Mouse (Mus musculus): ENCODE measurements at regions not wholly inside any gene's neighbourhood (a gene's known extent, or its start where the extent isn't known, plus 50 kb on each side); places are given as distances from the start of the nearest gene placed in this dataset.

DNA sequence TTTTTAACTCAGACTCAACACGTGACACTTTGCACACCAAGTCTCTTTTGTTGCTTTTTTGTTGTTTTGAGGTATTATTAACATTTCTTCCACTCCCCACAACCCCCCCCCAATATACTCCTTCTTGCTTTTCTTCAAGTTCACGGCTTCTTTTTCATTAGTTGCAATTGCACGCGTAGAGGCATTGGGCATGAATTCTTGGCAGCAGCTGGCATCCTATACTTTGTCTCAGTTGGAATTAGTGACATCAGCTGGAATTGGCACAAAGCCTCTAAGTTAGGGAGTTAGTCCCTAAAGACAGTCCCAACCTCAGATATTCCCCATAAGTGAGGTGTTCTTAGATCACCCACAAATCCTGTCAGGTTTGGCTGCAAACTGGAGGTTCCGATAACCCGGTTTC lies 183.4 kb upstream of the Pgrmc2 start:
- Histone ChIP-seq H3K9me3 (ENCODE audit: low read length) (no peaks in the 10 kb centered on the region), H3K36me3 (ENCODE audit: insufficient read depth, low read length) (no peaks in the 10 kb centered on the region), H3K4me3 (ENCODE audit: low read depth, low read length) (no peak overlapping the region), H3K4me1 (ENCODE audit: insufficient read depth, low read length) (no peaks in the 10 kb centered on the region), H3K9ac (replicated peaks; ENCODE audit: low read length, poor library complexity, severe bottlenecking) (no peak overlapping the region), H3K27ac (ENCODE audit: low read depth, low read length) (no peak overlapping the region), H3K27me3 (ENCODE audit: insufficient read depth, low read length) (no peaks in the 10 kb centered on the region), H3K4me2 (ENCODE audit: low read depth, low read length, poor library complexity, severe bottlenecking) (no peak overlapping the region)
- no peak for TF ChIP-seq CTCF (IDR thresholded peaks at IDR 0.05)
- no peak for DNase-seq (ENCODE audit: low spot score)
- WGBS = 85% methylated on average over 6 of the region's 6 CpGs
- no peak for ATAC-seq (ENCODE audit: low FRiP score)

- Histone ChIP-seq H3K27ac (ENCODE audit: low read depth, low read length) (no peak overlapping the region), H3K4me3 (ENCODE audit: low read depth, low read length) (no peak overlapping the region), H3K9me3 (ENCODE audit: low read length) (no peaks in the 10 kb centered on the region), H3K9ac (replicated peaks; ENCODE audit: low read length, poor library complexity, severe bottlenecking) (no peak overlapping the region), H3K27me3 (ENCODE audit: insufficient read depth, low read length) (no peaks in the 10 kb centered on the region), H3K36me3 (ENCODE audit: insufficient read depth, low read length) (no peaks in the 10 kb centered on the region), H3K4me1 (ENCODE audit: insufficient read depth, low read length) (no peaks in the 10 kb centered on the region), H3K4me2 (ENCODE audit: low read depth, low read length, poor library complexity, severe bottlenecking) (no peak overlapping the region)
- WGBS = 97% methylated on average over 3 of the region's 3 CpGs
- TF ChIP-seq CTCF (IDR thresholded peaks at IDR 0.05) = no peak
- no peak for ATAC-seq (ENCODE audit: low FRiP score)
- DNase-seq (ENCODE audit: low spot score) = no peak
Measured at GRCm38 (mm10) chr3:41265399-41265798, 182.6 kb upstream of the Pgrmc2 start.

GRCm38 (mm10) chr3:41258291-41258690 lies 175.4 kb upstream of the Pgrmc2 start:
- no peaks in the 10 kb centered on the region for H3K27me3 ChIP-seq (ENCODE audit: insufficient read depth, low read length)
- H3K9me3 ChIP-seq (ENCODE audit: low read length) = no peaks in the 10 kb centered on the region
- H3K4me3 ChIP-seq (ENCODE audit: low read depth, low read length) = no peak overlapping the region
- no peak overlapping the region for H3K27ac ChIP-seq (ENCODE audit: low read depth, low read length)
- no peak for DNase-seq (ENCODE audit: low spot score)
- H3K4me2 ChIP-seq (ENCODE audit: low read depth, low read length, poor library complexity, severe bottlenecking) = no peak overlapping the region
- H3K4me1 ChIP-seq (ENCODE audit: insufficient read depth, low read length) = no peaks in the 10 kb centered on the region
- no peak for TF ChIP-seq CTCF (IDR thresholded peaks at IDR 0.05)
- H3K9ac ChIP-seq (replicated peaks; ENCODE audit: low read length, poor library complexity, severe bottlenecking) = no peak overlapping the region
- no peak for ATAC-seq (ENCODE audit: low FRiP score)
- H3K36me3 ChIP-seq (ENCODE audit: insufficient read depth, low read length) = no peaks in the 10 kb centered on the region
- 82% methylated on average over 6 of the region's 6 CpGs for WGBS

GRCm38 (mm10) chr3:41244960-41245359 lies 162.1 kb upstream of the Pgrmc2 start:
- ATAC-seq (ENCODE audit: low FRiP score) (no peak), DNase-seq (ENCODE audit: low spot score) (no peak)
- no peaks in the 10 kb centered on the region for H3K4me1 ChIP-seq (ENCODE audit: insufficient read depth, low read length)
- no peak overlapping the region for H3K4me3 ChIP-seq (ENCODE audit: low read depth, low read length)
- no peaks in the 10 kb centered on the region for H3K9me3 ChIP-seq (ENCODE audit: low read length)
- WGBS = 41% methylated on average over 2 of the region's 2 CpGs
- no peak overlapping the region for H3K27ac ChIP-seq (ENCODE audit: low read depth, low read length)
- H3K27me3 ChIP-seq (ENCODE audit: insufficient read depth, low read length) = no peaks in the 10 kb centered on the region
- H3K36me3 ChIP-seq (ENCODE audit: insufficient read depth, low read length) = no peaks in the 10 kb centered on the region
- H3K9ac ChIP-seq (replicated peaks; ENCODE audit: low read length, poor library complexity, severe bottlenecking) = no peak overlapping the region
- no peak for TF ChIP-seq CTCF (IDR thresholded peaks at IDR 0.05)
- H3K4me2 ChIP-seq (ENCODE audit: low read depth, low read length, poor library complexity, severe bottlenecking) = no peak overlapping the region

DNA sequence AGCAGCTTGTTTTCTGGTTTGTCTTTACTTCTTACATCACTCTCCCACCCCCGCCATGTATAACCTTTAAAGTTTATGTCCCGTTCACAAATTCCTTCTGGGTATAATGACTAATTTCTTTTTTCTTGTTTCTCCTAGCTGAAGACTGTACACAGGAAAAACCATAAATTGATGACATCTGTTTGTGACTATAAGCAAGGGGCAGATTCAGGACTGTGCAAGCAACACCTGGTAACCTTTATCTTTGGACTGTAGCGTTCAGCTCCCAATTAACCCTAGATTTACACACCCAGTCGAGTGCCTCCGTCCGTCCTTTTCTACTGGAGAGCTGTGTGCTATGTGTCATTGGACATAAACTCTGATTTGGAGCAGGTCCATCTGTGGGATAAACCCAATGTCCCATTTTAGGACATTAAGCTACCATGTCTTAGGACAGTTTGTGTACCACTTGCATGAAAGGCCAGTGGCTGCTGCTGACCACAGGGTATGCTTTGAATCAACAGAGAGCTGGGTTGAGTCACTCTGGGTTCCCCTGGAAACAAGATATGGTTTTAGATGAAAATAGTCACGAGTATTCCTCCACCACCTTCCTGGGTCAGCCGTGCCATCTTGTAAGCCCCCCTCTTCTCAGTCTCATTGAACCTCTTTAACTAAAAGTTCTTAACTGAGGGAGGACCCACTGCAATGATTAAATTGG lies 159.2 kb upstream of the Pgrmc2 start:
- H3K4me3 ChIP-seq (ENCODE audit: low read depth, low read length) = no peak overlapping the region
- no peaks in the 10 kb centered on the region for H3K36me3 ChIP-seq (ENCODE audit: insufficient read depth, low read length)
- no peak for DNase-seq (ENCODE audit: low spot score)
- WGBS = 89% methylated on average over 8 of the region's 8 CpGs
- no peaks in the 10 kb centered on the region for H3K27me3 ChIP-seq (ENCODE audit: insufficient read depth, low read length)
- no peaks in the 10 kb centered on the region for H3K9me3 ChIP-seq (ENCODE audit: low read length)
- no peak overlapping the region for H3K4me2 ChIP-seq (ENCODE audit: low read depth, low read length, poor library complexity, severe bottlenecking)
- no peak overlapping the region for H3K27ac ChIP-seq (ENCODE audit: low read depth, low read length)
- TF ChIP-seq CTCF (IDR thresholded peaks at IDR 0.05) = no peak
- no peak for ATAC-seq (ENCODE audit: low FRiP score)
- no peaks in the 10 kb centered on the region for H3K4me1 ChIP-seq (ENCODE audit: insufficient read depth, low read length)
- H3K9ac ChIP-seq (replicated peaks; ENCODE audit: low read length, poor library complexity, severe bottlenecking) = no peak overlapping the region

GRCm38 (mm10) chr3:41239801-41240200 lies 157.0 kb upstream of the Pgrmc2 start:
- WGBS = 65% methylated on average over 13 of the region's 13 CpGs
- no peaks in the 10 kb centered on the region for H3K4me1 ChIP-seq (ENCODE audit: insufficient read depth, low read length)
- no peak for ATAC-seq (ENCODE audit: low FRiP score)

More at GRCm38 (mm10) chr3:41239801-41240200, 157.0 kb upstream of the Pgrmc2 start:
- Histone ChIP-seq H3K27ac (ENCODE audit: low read depth, low read length) (no peak overlapping the region), H3K36me3 (ENCODE audit: insufficient read depth, low read length) (no peaks in the 10 kb centered on the region), H3K27me3 (ENCODE audit: insufficient read depth, low read length) (no peaks in the 10 kb centered on the region; the same call in 1 of the 2 replicates), H3K4me3 (ENCODE audit: low read depth, low read length) (no peak overlapping the region), H3K9ac (replicated peaks; ENCODE audit: low read length, poor library complexity, severe bottlenecking) (no peak overlapping the region), H3K9me3 (ENCODE audit: low read length) (no peaks in the 10 kb centered on the region), H3K4me2 (ENCODE audit: low read depth, low read length, poor library complexity, severe bottlenecking) (no peak overlapping the region)
- DNase-seq (ENCODE audit: low spot score) = no peak
- TF ChIP-seq CTCF (IDR thresholded peaks at IDR 0.05) = no peak
